Mouse (Mus musculus) G1E (cell line): ENCODE measurements at regions not wholly inside any gene's neighbourhood (a gene's known extent, or its start where the extent isn't known, plus 50 kb on each side); places are given as distances from the start of the nearest gene placed in this dataset.

Experiments
- CTCF ChIP-seq: IDR thresholded peaks from 2 replicates; pipeline ENCODE4 v1.5.1; 2012; ENCODE audit warnings: low read depth, low read length, inconsistent platforms, mixed read lengths
- GATA1 ChIP-seq: IDR thresholded peaks from 2 replicates; pipeline ENCODE4 v1.6.1; 2012; ENCODE audit warnings: borderline replicate concordance, low read length, inconsistent platforms, mixed read lengths
- GATA2 ChIP-seq: IDR thresholded peaks from 2 replicates; pipeline ENCODE4 v1.6.1; 2012; ENCODE audit warnings: low read depth, low read length, inconsistent platforms, borderline replicate concordance
- POLR2AphosphoS5 ChIP-seq: IDR thresholded peaks from 2 replicates; pipeline ENCODE4 v1.6.1; 2012; ENCODE audit warnings: low read depth, low read length, inconsistent platforms; ENCODE audit not compliant: insufficient replicate concordance
- TAL1 ChIP-seq: conservative IDR thresholded peaks from 2 replicates; pipeline ENCODE4 v1.6.1; 2012; ENCODE audit warnings: low read depth, low read length, inconsistent platforms, mixed read lengths

GRCm38 (mm10) chr2:135580051-135580450, 78.8 kb upstream of the Plcb4 start:
- no peak for TF ChIP-seq CTCF
- no peak for TF ChIP-seq POLR2AphosphoS5
- TF ChIP-seq TAL1, result no peak
- no peak for TF ChIP-seq GATA2
- TF ChIP-seq GATA1, result no peak
